Mouse (Mus musculus) hindbrain, embryonic 16.5 days (tissue): ENCODE data around the gene Rhox4c. TPM values are rescaled to one million over a fixed set of nuclear protein-coding genes. Genes with fewer than 3 reads are reported as not detected.
"Not testable (repeated sequence)": the region's sequence is repeated elsewhere in the genome, so short reads cannot be mapped to it uniquely, and the experiment has no call there.

Experiments
- ATAC-seq: fragments of 200-750 bp; cut with Nextera tagmentation; 2 replicates; pipeline ENCODE4 v1.8.0; 2017; ENCODE audit warnings: moderate TSS enrichment, moderate library complexity
- H3K27ac ChIP-seq: fragments of 300-500 bp; sonication (generic); 2 replicates; pipeline ENCODE4 v1.5.1; 2014; ENCODE audit warnings: low read depth, mild to moderate bottlenecking, control low read depth, low read length, moderate library complexity
- H3K27me3 ChIP-seq: fragments of 300-500 bp; sonication (generic); replicated peaks from 2 replicates; pipeline ENCODE4 v1.6.1; 2014; ENCODE audit warnings: low read length; ENCODE audit not compliant: control insufficient read depth, insufficient read depth
- H3K36me3 ChIP-seq: fragments of 300-500 bp; sonication (generic); 2 replicates; pipeline ENCODE4 v1.6.1; 2014; ENCODE audit warnings: mild to moderate bottlenecking, low read length, moderate library complexity, mixed read lengths; ENCODE audit not compliant: control insufficient read depth, insufficient read depth
- H3K4me1 ChIP-seq: fragments of 300-500 bp; sonication (generic); 2 replicates; pipeline ENCODE4 v1.6.1; 2014; ENCODE audit warnings: low read depth, low read length; ENCODE audit not compliant: control insufficient read depth, insufficient read depth
- H3K4me2 ChIP-seq: fragments of 300-500 bp; sonication (generic); 2 replicates; pipeline ENCODE4 v1.6.1; 2014; ENCODE audit warnings: mild to moderate bottlenecking, low read length, control low read depth, moderate library complexity
- H3K4me3 ChIP-seq: fragments of 300-500 bp; sonication (generic); 2 replicates; pipeline ENCODE4 v1.5.1; 2014; ENCODE audit warnings: mild to moderate bottlenecking, low read length, control low read depth, moderate library complexity
- H3K9ac ChIP-seq: fragments of 300-500 bp; sonication (generic); 2 replicates; pipeline ENCODE4 v1.6.1; 2014; ENCODE audit warnings: low read depth, mild to moderate bottlenecking, control low read depth, low read length, moderate library complexity
- H3K9me3 ChIP-seq: fragments of 300-500 bp; sonication (generic); 2 replicates; pipeline ENCODE4 v1.6.1; 2014; ENCODE audit warnings: mild to moderate bottlenecking, low read length, moderate library complexity; ENCODE audit not compliant: control insufficient read depth
- WGBS: fragments of 180-500 bp; shearing (Covaris S2); extraction: QIAGEN DNeasy Blood & Tissue Kit; methylation state at CpG from one replicate; pipeline ENCODE4 v1.1.7; 2014; 5-methylcytosine and 5-hydroxymethylcytosine counted together
- polyA plus RNA-seq: library from polyadenylated mRNA; unstranded; fragments of >200 nt; fragmentation: Nextera tagmentation; extraction: Ambion mirVana; gene quantifications from 2 replicates; pipeline ENCODE4 v1.2.1, GENCODE M21; 2015

The Rhox4c gene
- not detected in 2 replicates for polyA plus RNA-seq

- not testable (repeated sequence) for H3K4me3 ChIP-seq, H3K27ac ChIP-seq, H3K27me3 ChIP-seq, H3K4me1 ChIP-seq, H3K9me3 ChIP-seq, H3K9ac ChIP-seq, H3K4me2 ChIP-seq, H3K36me3 ChIP-seq, ATAC-seq
- WGBS: 91% methylated on average over 14 of the region's 14 CpGs
Observed at GRCm38 (mm10) chrX:37480037-37480436, at the start of gene Rhox4c. TSS of gene Rhox4c (plus strand) at chrX:37480337.

- WGBS: 86% methylated on average over 14 of the region's 15 CpGs
- not testable (repeated sequence) for ATAC-seq, H3K9me3 ChIP-seq, H3K4me1 ChIP-seq, H3K27me3 ChIP-seq, H3K9ac ChIP-seq, H3K4me3 ChIP-seq, H3K27ac ChIP-seq, H3K36me3 ChIP-seq, H3K4me2 ChIP-seq
Observed at GRCm38 (mm10) chrX:37432194-37432593, 47.9 kb upstream of the Rhox4c start, which contains the start of gene Rhox4b. TSS of gene Rhox4b (plus strand) at chrX:37432494.

- not testable (repeated sequence) for H3K4me1 ChIP-seq, H3K9me3 ChIP-seq, H3K4me3 ChIP-seq, H3K27ac ChIP-seq, H3K4me2 ChIP-seq, H3K27me3 ChIP-seq, ATAC-seq, H3K36me3 ChIP-seq, H3K9ac ChIP-seq
- WGBS: 98% methylated on average over 7 of the region's 10 CpGs
Observed at GRCm38 (mm10) chrX:37453380-37453779, 26.8 kb upstream of the Rhox4c start, which contains the start of gene Rhox2c. TSS of gene Rhox2c (plus strand) at chrX:37453680.

- not testable (repeated sequence) for H3K9ac ChIP-seq, ATAC-seq, H3K4me1 ChIP-seq, H3K36me3 ChIP-seq, H3K4me2 ChIP-seq, H3K9me3 ChIP-seq, H3K27me3 ChIP-seq, H3K27ac ChIP-seq, H3K4me3 ChIP-seq
- WGBS: 95% methylated on average over 3 of the region's 4 CpGs
Observed at GRCm38 (mm10) chrX:37458285-37458684, 21.9 kb upstream of the Rhox4c start, which contains the start of gene Rhox3c. TSS of gene Rhox3c (plus strand) at chrX:37458585.

- WGBS: 95% methylated on average over 15 of the region's 18 CpGs
- not testable (repeated sequence) for H3K4me3 ChIP-seq, H3K4me1 ChIP-seq, H3K27ac ChIP-seq, H3K27me3 ChIP-seq, H3K36me3 ChIP-seq, H3K9ac ChIP-seq, H3K4me2 ChIP-seq, H3K9me3 ChIP-seq, ATAC-seq
Observed at GRCm38 (mm10) chrX:37514059-37514458, 33.9 kb downstream of the Rhox4c start, which contains the start of gene Rhox4d. TSS of gene Rhox4d (plus strand) at chrX:37514359.

GRCm38 (mm10) chrX:37530152-37530551, 50.0 kb downstream of the Rhox4c start, which contains the start of gene Rhox2e:
TSS of gene Rhox2e (plus strand) at chrX:37530452.
- not testable (repeated sequence) for H3K36me3 ChIP-seq, H3K27me3 ChIP-seq, H3K9me3 ChIP-seq, H3K4me2 ChIP-seq, H3K4me1 ChIP-seq, H3K27ac ChIP-seq, H3K4me3 ChIP-seq, H3K9ac ChIP-seq, ATAC-seq
- 100% methylated on average over 2 of the region's 8 CpGs for WGBS

Other genes with a start within 250 kb of the Rhox4c start
- not detected in 2 replicates for gene Rhox2a, start 235.4 kb upstream of the Rhox4c start, polyA plus RNA-seq
- not detected in 2 replicates for gene Rhox3a, start 230.4 kb upstream of the Rhox4c start, polyA plus RNA-seq
- not detected in 2 replicates for gene Rhox4a, start 215.0 kb upstream of the Rhox4c start, polyA plus RNA-seq
- not detected in 2 replicates for gene Rhox3a2, start 100.3 kb upstream of the Rhox4c start, polyA plus RNA-seq
- gene Rhox4a2, start 89.5 kb upstream of the Rhox4c start, polyA plus RNA-seq: not detected in 2 replicates
- not detected in 2 replicates for gene Rhox2b, start 68.3 kb upstream of the Rhox4c start, polyA plus RNA-seq
- not detected in 2 replicates for gene Rhox4b, start 47.8 kb upstream of the Rhox4c start, polyA plus RNA-seq
- gene Rhox2c, start 26.7 kb upstream of the Rhox4c start, polyA plus RNA-seq: not detected in 2 replicates
- gene Rhox3c, start 21.8 kb upstream of the Rhox4c start, polyA plus RNA-seq: not detected in 2 replicates
- not detected in 2 replicates for gene Rhox2d, start 13.1 kb downstream of the Rhox4c start, polyA plus RNA-seq
- not detected in 2 replicates for gene Rhox4d, start 34.0 kb downstream of the Rhox4c start, polyA plus RNA-seq
- gene Rhox2e, start 50.1 kb downstream of the Rhox4c start, polyA plus RNA-seq: not detected in 2 replicates
- not detected in 2 replicates for gene Rhox3e, start 61.7 kb downstream of the Rhox4c start, polyA plus RNA-seq
- gene Rhox4e, start 77.1 kb downstream of the Rhox4c start, polyA plus RNA-seq: not detected in 2 replicates
- gene Rhox2f, start 91.1 kb downstream of the Rhox4c start, polyA plus RNA-seq: not detected in 2 replicates
- gene Rhox3f, start 100.7 kb downstream of the Rhox4c start, polyA plus RNA-seq: not detected in 2 replicates
- not detected in 2 replicates for gene Rhox4f, start 127.4 kb downstream of the Rhox4c start, polyA plus RNA-seq
- not detected in 2 replicates for gene Rhox3g, start 148.3 kb downstream of the Rhox4c start, polyA plus RNA-seq
- not detected in 2 replicates for gene Rhox2g, start 163.1 kb downstream of the Rhox4c start, polyA plus RNA-seq
- gene Rhox4g, start 171.0 kb downstream of the Rhox4c start, polyA plus RNA-seq: not detected in 2 replicates
- gene Rhox3h, start 188.4 kb downstream of the Rhox4c start, polyA plus RNA-seq: not detected in 2 replicates
- not detected in 2 replicates for gene Rhox2h, start 192.9 kb downstream of the Rhox4c start, polyA plus RNA-seq